Mouse (Mus musculus) hindbrain, embryonic 14.5 days (tissue): ENCODE measurements around the gene Tpd52l2. TPM values are rescaled to one million over a fixed set of nuclear protein-coding genes. Genes with fewer than 3 reads are reported as not detected.

Source experiments
- ATAC-seq: fragments of 200-750 bp; cut with Nextera tagmentation; 2 replicates; pipeline ENCODE4 v1.8.0; 2017; ENCODE audit warnings: moderate number of reproducible peaks, mild to moderate bottlenecking, moderate TSS enrichment, moderate library complexity; ENCODE audit not compliant: low FRiP score
- DNase-seq: peaks from one replicate; pipeline ENCODE4 v3.0.0-alpha.2; 2015; ENCODE audit warnings: low spot score
- H3K27ac ChIP-seq: fragments of 300-500 bp; sonication (generic); 2 replicates; pipeline ENCODE4 v1.5.1; 2014; ENCODE audit warnings: mild to moderate bottlenecking, moderate library complexity
- H3K27me3 ChIP-seq: fragments of 300-500 bp; sonication (generic); 2 replicates; pipeline ENCODE4 v1.6.1; 2014; ENCODE audit warnings: mild to moderate bottlenecking, low read length, mixed read lengths; ENCODE audit not compliant: control insufficient read depth, insufficient read depth
- H3K36me3 ChIP-seq: fragments of 300-500 bp; sonication (generic); replicated peaks from 2 replicates; pipeline ENCODE4 v1.6.1; 2014; ENCODE audit not compliant: control insufficient read depth, insufficient read depth
- H3K4me1 ChIP-seq: fragments of 300-500 bp; sonication (generic); replicated peaks from 2 replicates; pipeline ENCODE4 v1.6.1; 2014; ENCODE audit warnings: antibody characterized with exemption, low read length, mixed read lengths; ENCODE audit not compliant: control insufficient read depth, insufficient read depth
- H3K4me2 ChIP-seq: fragments of 300-500 bp; sonication (generic); replicated peaks from 2 replicates; pipeline ENCODE4 v1.6.1; 2014; ENCODE audit warnings: mild to moderate bottlenecking, moderate library complexity
- H3K4me3 ChIP-seq: fragments of 300-500 bp; sonication (generic); replicated peaks from 2 replicates; pipeline ENCODE4 v1.5.1; 2014; ENCODE audit warnings: mild to moderate bottlenecking, low read length
- H3K9ac ChIP-seq: fragments of 300-500 bp; sonication (generic); 2 replicates; pipeline ENCODE4 v1.6.1; 2014
- H3K9me3 ChIP-seq: fragments of 300-500 bp; sonication (generic); 2 replicates; pipeline ENCODE4 v1.6.1; 2016; ENCODE audit warnings: low read length; ENCODE audit not compliant: control insufficient read depth
- WGBS: fragments of 180-500 bp; shearing (Covaris S2); extraction: QIAGEN DNeasy Blood & Tissue Kit; methylation state at CpG from one replicate; pipeline ENCODE4 v1.1.7; 2014; 5-methylcytosine and 5-hydroxymethylcytosine counted together
- polyA plus RNA-seq: library from polyadenylated mRNA; unstranded; fragments of >200 nt; fragmentation: Nextera tagmentation; extraction: Ambion mirVana; gene quantifications from 2 replicates; pipeline ENCODE4 v1.2.1, GENCODE M21; 2014

Tpd52l2 gene
- polyA plus RNA-seq, 1 experiment from 2014 or later, result 105 TPM

DNA sequence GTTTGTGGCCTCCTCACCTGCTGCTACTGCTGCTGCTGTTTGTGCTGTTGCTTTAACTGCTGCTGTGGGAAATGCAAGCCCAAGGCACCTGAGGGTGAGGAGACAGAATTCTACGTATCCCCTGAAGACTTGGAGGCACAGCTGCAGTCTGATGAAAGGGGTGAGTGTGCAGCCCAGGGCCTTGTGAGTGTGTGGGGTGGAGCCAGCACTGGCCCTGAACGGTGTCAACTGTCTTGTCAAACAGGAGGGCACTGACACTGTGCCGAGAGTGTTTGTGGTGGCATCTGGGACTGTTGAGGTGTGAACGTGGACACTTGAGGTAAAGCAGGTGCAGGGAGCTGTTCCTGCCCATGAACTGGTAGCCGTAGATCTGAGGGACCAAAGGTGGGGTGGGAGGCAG is 51.7 kb downstream of the Tpd52l2 start:
- Histone ChIP-seq H3K27ac (no peak overlapping the region), H3K36me3 (peaks cover 73% of the 10 kb centered on the region), H3K9ac (no peak overlapping the region), H3K4me3 (no peak overlapping the region), H3K4me2 (no peak overlapping the region), H3K4me1 (no peaks in the 10 kb centered on the region), H3K27me3 (no peaks in the 10 kb centered on the region), H3K9me3 (no peaks in the 10 kb centered on the region)
- DNase-seq, result no peak
- WGBS, result 85% methylated on average over 5 of the region's 5 CpGs
- no peak for ATAC-seq

DNA sequence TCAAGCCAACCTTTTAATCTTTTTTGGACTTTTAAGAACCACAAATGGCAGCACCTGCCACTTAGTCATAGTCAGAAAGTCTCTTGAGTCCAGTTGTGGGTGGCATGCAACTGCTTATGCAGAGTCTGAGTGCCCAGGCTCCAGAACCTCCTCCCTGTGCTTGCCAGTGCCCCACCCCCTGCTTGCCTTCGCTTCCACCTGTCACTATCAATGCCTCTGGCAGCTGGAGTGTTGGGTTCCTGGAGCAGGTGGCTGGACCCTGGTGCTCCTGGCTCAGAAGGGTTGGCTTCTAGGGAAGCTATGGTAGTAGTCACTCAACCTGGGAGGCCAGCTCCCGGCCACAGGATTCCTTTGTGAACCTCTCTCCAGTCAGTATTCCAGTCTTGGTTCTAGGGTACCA is 53.3 kb downstream of the Tpd52l2 start:
- Histone ChIP-seq H3K4me1 (no peaks in the 10 kb centered on the region), H3K36me3 (peaks cover 85% of the 10 kb centered on the region)
- ATAC-seq, result no peak

DNA sequence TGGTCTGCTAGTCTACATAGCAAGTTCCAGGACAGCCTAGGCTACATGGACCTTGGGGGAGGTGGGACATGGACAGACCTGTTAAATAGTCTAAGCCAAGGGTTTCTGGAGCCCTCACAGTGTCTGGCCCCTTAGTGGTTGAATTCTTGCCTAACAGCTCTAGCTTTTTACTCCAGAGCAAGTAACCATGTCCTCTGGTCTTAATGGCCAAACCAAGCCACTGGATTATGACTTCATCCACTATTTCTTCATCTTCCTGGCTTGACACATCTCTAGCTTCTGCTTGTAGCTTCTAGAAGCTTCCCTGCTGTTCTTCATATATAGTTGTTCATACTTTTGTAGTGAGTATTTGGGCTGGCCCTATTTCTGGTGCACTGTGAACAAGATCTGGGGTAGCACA is 56.8 kb downstream of the Tpd52l2 start:
- DNase-seq (no peak), ATAC-seq (no peak)
- Histone ChIP-seq H3K9ac (no peak overlapping the region), H3K36me3 (peaks cover 59% of the 10 kb centered on the region), H3K9me3 (no peaks in the 10 kb centered on the region), H3K27me3 (no peaks in the 10 kb centered on the region), H3K4me2 (no peak overlapping the region), H3K4me1 (no peaks in the 10 kb centered on the region), H3K27ac (no peak overlapping the region), H3K4me3 (no peak overlapping the region)

More for the DNA sequence above, 53.3 kb downstream of the Tpd52l2 start:
- Histone ChIP-seq H3K9me3 (no peaks in the 10 kb centered on the region), H3K9ac (no peak overlapping the region), H3K27ac (no peak overlapping the region), H3K4me3 (no peak overlapping the region), H3K4me2 (no peak overlapping the region), H3K27me3 (no peaks in the 10 kb centered on the region)
- WGBS, result 95% methylated on average over 2 of the region's 2 CpGs
- no peak for DNase-seq

DNA sequence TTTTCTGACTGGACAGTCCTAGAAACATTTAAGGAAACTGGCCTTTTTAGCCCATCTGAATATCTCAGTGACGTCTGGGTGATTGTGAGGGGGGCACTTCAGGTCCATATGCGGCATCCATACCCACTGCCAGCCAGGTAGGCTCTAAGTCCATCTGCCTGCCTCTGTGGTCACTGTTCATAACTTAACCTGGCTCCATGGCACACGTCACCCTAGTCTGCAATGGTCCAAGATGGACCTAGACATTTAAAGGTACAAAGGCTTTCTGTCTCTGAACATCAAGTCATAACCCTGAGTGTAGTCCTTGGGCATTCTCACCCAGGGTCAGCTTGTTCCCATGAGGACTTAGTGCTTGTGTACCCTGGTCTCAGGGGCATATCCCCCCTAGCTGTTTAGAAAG is 70.4 kb downstream of the Tpd52l2 start:
- 95% methylated on average over 3 of the region's 3 CpGs for WGBS
- Histone ChIP-seq H3K4me3 (no peak overlapping the region), H3K27ac (no peak overlapping the region), H3K4me2 (no peak overlapping the region), H3K27me3 (no peaks in the 10 kb centered on the region), H3K9ac (no peak overlapping the region), H3K9me3 (no peaks in the 10 kb centered on the region), H3K36me3 (no peaks in the 10 kb centered on the region), H3K4me1 (no peaks in the 10 kb centered on the region)
- DNase-seq (no peak), ATAC-seq (no peak)

Other genes with a start within 250 kb of the Tpd52l2 start
- gene Gmeb2, start 209.1 kb upstream of the Tpd52l2 start, polyA plus RNA-seq, result 16.7 and 18.0 TPM in 2 replicates
- 1,468 and 1,594 TPM in 2 replicates for gene Stmn3, start 182.6 kb upstream of the Tpd52l2 start, polyA plus RNA-seq
- gene Rtel1, start 177.4 kb upstream of the Tpd52l2 start, polyA plus RNA-seq, result 39.9 and 40.8 TPM in 2 replicates
- gene Zgpat, start 132.2 kb upstream of the Tpd52l2 start, polyA plus RNA-seq, result 66.7 and 67.6 TPM in 2 replicates
- gene Arfrp1, start 131.7 kb upstream of the Tpd52l2 start, polyA plus RNA-seq, result 62.3 and 63.3 TPM in 2 replicates
- 39.7 and 47.4 TPM in 2 replicates for gene Lime1, start 117.1 kb upstream of the Tpd52l2 start, polyA plus RNA-seq
- 19.2 and 20.2 TPM in 2 replicates for gene Zbtb46, start 37.7 kb upstream of the Tpd52l2 start, polyA plus RNA-seq
- gene Abhd16b, start 3.9 kb upstream of the Tpd52l2 start, polyA plus RNA-seq, result not detected in 2 replicates
- 234 and 264 TPM in 2 replicates for gene Dnajc5, start 23.3 kb downstream of the Tpd52l2 start, polyA plus RNA-seq
- gene Uckl1, start 87.8 kb downstream of the Tpd52l2 start, polyA plus RNA-seq, result 57.2 and 60.7 TPM in 2 replicates
- 53.9 and 58.2 TPM in 2 replicates for gene Prpf6, start 94.7 kb downstream of the Tpd52l2 start, polyA plus RNA-seq
- gene Zfp512b, start 95.7 kb downstream of the Tpd52l2 start, polyA plus RNA-seq, result 68.3 and 86.2 TPM in 2 replicates
- gene Samd10, start 102.1 kb downstream of the Tpd52l2 start, polyA plus RNA-seq, result 192 and 211 TPM in 2 replicates
- 0.27 TPM in 1 of 2 replicates, not detected in the other for gene Gm29797, start 159.9 kb downstream of the Tpd52l2 start, polyA plus RNA-seq
- 19.3 and 20.9 TPM in 2 replicates for gene Sox18, start 174.5 kb downstream of the Tpd52l2 start, polyA plus RNA-seq
- 40.6 and 50.4 TPM in 2 replicates for gene Tcea2, start 183.2 kb downstream of the Tpd52l2 start, polyA plus RNA-seq
- 69.0 and 73.0 TPM in 2 replicates for gene Rgs19, start 196.8 kb downstream of the Tpd52l2 start, polyA plus RNA-seq
- not detected in 2 replicates for gene Lkaaear1, start 201.3 kb downstream of the Tpd52l2 start, polyA plus RNA-seq
- 102 and 108 TPM in 2 replicates for gene Oprl1, start 217.9 kb downstream of the Tpd52l2 start, polyA plus RNA-seq